Mouse (Mus musculus): ENCODE data around the gene U2af1l4.

Gene U2af1l4

DNA sequence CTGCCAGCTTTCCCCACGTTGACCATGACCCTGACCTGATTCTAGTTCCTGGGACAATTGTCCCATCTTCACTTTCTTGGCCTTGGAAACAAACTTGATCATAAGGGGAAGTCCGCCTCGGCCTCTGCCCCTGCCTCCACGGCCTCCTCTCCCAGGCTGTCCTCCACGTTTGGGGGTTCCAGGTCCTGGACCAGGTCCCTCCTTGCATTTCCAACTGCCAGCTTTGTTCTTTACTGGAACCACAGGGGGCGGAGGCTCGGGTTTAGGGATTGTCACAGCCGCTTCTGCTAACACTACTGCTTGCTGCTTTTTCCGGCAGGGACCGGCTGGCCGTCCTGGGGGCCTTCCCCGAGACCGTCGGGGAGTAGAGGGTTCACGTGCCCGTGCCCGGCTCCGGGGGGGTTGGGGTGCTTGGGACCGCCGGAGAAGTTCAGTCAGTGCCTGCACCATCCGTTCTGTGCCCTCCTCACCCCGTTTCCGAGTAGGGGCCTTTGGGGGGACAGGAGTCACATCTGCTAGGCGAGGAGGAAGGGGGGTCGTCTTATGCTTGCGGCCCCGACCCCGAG lies 23.4 kb downstream of the U2af1l4 start:
- no peak for DNase-seq (ENCODE audit: low read depth, low spot score)

GRCm38 (mm10) chr7:30587842-30588667 lies 25.0 kb downstream of the U2af1l4 start:
- DNase-seq (ENCODE audit: low read depth, low spot score): no peak

DNA sequence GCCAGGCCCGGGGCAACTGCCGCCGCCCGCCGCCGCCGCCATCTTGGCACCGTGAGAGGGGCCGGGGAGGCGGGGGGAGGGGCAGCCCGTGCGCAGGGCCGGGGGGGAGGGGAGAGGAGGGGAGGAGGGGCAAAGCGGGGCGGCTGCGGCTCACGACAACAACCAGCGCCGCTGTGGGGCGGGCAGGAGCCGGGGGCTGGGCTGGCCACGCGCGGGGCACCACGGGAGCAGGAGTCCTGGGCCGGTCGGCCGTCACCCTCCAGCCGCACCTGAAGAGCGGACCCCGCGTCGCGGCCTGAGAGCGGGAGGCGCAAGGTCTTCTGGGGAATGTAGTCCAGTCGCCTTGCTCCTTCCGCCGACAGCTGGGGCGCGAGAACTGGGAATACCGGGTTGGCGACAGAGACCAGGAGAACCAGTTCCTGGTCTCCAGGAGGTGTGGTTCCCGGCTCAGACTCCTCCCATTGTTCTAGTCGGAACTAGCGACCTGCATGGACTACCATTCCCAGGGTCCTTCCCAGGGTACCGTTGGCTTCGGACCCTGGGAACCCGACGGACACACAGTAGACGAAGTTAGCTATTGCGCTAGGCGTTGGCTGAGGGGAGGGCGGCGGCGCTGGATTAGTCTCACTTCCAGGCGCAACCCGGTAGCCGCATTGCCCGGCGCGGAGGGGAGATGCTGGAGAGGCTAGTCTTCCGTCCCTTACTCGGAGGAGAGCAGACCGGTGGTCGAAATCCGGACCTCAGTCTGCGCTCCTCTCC lies 25.8 kb downstream of the U2af1l4 start, which contains the start of gene Kmt2b:
Gene Kmt2b, minus strand, starts transcription at position 51 of the 759 bp plus-strand sequence.
- peak; percentile 97 for DNase-seq (ENCODE audit: low read depth, low spot score)

DNA sequence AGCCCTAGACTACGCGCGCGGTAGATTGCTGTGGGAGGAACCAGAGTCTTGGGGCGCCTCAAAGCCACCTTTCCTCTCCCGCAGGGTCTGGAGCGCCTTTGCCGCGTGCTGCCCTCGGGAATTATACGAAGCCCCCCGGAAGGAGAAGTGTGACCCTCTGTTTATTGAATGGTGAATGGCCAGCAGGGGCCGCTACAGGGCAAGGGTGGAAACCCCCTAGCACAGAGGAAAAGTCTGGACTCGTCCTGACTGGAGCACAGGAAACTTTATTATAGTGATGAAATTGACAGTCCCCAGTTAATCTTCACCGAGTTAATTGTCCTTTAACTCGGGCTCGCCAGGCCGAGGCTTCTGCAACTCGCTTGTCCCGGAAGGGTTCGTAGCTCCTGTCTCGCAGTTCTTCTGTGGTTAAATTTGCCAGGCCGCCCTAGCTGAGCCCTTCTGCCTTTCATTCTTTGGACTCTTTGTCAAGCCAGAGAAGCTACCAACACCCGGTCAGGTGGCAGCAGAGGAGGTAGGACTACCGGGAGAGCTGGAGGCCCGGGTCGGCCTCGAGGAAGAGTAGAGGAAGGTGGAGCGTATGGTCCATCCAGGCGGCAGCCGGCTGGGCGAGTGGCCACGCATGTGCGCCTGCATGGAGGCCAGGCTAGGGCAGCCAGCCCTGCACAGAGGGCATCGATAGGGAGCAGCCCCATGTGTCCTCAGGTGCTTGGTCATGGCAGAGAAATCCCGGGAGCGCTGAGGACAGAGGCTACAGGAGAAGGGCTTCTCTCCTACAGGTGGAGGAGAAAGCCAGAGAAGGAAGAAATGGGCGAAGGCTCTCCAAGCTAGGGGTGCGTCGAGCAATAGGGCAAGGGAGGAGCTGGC lies 26.6 kb downstream of the U2af1l4 start:
- DNase-seq (ENCODE audit: low read depth, low spot score): peak; percentile 43

- DNase-seq (ENCODE audit: low read depth, low spot score): no peak
These were observed 28.0 kb downstream of the U2af1l4 start for GRCm38 (mm10) chr7:30590927-30591604.

DNA sequence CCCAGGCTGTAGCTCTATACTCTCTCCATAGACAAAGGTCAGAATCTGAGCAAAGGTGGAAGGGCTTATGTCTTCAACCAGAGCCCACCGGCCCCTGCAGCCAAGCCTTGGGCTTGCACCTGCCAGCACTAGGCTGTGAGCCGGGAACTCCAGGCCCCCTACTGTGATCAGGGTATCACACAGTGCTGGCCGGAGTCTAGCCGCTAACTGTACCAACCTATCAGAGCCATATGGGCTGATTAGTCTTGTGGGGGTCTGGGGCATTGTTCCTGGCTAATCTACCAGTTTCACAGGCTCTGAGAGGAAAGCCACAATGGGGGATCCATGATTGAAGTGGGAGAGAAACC lies 28.5 kb downstream of the U2af1l4 start:
- no peak for DNase-seq (ENCODE audit: low read depth, low spot score)

DNA sequence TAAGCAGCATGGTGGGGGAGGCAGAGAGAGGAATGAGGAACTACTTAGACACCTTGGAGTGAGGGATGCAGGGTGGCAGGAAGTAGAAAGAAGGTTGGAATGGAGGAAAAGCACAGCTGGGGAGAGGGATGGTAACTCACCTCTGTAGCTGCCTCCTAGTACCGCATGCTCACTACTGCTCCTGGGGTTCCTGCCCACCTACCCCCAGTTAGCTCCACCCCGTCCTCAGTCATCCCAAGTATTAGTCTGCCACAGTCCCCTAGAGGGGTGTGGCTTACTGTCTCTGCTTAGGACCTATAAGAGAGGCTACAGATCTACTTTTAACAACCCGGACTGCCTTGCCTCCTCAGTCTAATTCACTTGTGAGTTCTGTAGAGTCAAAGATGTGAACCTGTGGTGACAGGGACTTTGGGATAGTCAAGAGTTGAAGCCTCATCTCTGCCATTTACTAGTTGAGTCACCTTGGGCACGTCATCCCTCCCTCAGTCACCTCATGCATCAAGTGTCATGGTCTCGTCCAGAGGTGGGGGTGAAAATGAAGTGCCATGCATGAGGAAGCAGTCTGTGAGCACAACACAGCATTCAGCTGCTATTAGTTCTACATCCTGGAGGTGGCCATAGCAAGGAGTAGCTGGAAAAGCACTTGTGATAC lies 29.8 kb downstream of the U2af1l4 start:
- DNase-seq (ENCODE audit: low read depth, low spot score): no peak

DNA sequence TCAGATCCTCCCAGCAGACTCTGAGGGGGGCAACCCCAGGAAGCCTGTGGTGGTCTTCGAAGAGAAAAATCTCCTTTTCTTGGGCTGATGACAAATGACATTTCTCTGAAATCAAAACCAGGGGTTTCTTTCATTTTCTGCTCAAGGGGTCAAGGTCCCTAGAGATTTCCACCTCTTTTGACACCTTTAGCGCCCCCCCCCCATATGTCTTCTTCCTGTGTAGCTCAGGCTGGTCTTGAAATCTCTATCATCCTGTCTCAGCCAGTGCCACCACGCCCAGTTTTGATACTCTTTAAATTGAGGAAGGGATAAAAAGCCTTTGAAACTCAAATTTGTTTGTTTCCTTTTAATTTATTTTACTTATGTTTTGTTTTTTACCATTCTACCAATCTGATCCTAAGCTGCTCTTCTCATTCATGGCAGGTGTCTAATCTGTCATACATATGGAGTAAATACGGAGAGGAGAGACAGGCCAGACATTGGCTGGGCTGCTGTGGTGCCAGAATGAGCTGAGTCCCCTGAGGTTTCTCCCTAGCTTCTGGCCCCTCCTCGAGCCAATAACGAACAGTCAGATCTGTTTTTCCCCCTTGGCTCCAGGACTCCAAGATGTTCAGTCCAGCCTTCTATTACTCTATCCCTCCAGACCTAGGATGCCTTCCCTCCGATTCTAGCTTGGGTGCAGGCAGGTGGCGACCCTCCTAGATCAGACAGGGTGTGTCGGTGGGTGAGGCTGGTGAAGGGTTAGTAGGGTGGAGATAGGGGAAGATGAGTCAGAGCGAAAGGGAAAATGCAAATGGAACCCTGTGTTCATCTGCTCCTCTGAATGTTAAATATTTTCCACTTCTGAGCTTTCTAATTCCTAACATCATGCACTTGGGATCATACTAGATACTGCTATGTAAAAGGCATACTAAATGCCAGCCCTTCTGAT lies 30.7 kb downstream of the U2af1l4 start:
- no peak for DNase-seq (ENCODE audit: low read depth, low spot score)

DNA sequence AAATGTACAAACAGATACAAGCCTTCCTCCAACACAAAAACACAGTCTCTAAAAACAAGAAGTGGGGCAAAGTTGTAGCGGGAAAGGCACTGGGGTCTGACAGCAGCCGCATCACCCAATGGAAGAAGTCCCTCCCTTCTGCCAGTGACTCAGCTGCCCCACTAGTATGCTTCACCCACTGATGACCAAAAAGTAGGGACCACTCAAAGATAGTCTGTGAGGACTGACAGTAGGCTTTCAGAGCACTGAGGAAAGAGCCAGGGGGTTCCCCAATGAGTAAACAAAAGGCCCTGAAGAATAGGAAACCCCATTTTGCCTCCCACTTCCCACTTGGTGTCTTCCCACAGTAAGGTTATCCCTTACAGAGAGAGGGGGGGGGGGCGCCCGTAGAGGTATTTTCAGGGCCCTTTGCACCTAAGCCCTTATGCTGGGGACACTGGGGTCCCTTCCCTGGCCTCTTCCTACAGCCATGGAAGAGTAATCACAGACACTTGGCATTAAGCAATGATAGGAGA lies 31.5 kb downstream of the U2af1l4 start:
- DNase-seq (ENCODE audit: low read depth, low spot score): no peak

GRCm38 (mm10) chr7:30596093-30596492 lies 33.0 kb downstream of the U2af1l4 start:
- DNase-seq (ENCODE audit: low read depth, low spot score): no peak

DNA sequence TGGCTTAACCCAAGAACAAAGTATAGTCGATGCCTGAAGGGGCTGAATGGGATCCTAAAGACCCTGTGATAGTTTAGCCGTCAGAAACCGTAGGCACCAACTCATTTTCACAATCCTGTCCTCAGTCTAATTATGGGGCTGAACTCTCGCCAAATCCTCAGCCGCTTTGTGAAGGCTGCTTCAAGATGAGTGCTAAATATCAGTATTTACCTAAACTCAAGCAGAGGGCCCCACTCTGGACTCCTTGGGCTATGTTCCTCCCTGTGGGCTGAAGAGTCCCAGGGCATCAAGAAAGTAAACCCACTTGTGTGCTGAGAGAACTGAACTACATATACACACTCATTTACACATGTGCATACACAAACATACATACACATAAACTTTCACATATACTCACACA lies 33.7 kb downstream of the U2af1l4 start:
- no peak for DNase-seq (ENCODE audit: low read depth, low spot score)

DNA sequence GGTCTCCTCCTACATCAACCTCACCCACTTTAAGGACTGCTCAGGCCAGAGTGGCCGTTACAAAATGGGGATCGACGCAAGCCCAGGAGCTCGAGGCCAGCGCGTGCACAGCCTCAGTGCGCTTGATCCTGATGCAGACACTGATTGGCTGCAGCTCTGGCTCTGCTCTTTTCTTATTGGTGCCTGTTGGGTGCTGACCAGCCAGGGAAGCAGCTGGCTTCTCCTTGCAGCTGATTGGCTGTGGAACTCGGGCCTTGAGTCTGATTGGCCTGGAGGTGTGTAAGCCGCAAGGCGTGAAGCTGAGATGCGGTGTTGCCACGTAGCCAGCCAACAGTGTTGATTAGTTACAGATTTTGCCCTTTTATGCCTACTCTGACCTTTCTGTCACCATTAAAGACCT lies 35.7 kb downstream of the U2af1l4 start, which contains the start of gene Zbtb32:
Gene Zbtb32, minus strand, starts transcription at position 124 of the 400 bp plus-strand sequence.
- DNase-seq (ENCODE audit: low read depth, low spot score): no peak

GRCm38 (mm10) chr7:30599933-30600353 lies 36.8 kb downstream of the U2af1l4 start:
- peak; percentile 87 for DNase-seq (ENCODE audit: low read depth, low spot score)

DNA sequence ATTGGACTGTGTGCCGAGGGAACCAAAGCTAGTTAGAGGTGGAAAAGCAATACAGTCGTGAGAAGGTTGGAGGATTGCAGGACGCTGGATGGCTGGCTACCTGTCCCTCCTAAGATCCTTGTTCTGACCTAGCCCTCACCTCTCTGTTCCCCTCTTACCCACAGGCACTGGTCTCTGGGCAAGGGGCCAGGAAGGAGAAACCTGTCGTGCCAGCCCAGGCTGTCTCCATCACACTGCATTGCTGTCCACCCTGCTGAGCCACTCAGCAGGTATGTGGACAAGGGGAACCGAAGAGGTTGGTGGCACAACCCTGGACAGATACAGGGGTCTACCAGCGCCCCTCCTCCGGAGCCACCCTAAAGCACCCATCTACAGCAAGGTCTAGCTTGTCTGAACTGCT lies 37.5 kb downstream of the U2af1l4 start:
- no peak for DNase-seq (ENCODE audit: low read depth, low spot score)

DNA sequence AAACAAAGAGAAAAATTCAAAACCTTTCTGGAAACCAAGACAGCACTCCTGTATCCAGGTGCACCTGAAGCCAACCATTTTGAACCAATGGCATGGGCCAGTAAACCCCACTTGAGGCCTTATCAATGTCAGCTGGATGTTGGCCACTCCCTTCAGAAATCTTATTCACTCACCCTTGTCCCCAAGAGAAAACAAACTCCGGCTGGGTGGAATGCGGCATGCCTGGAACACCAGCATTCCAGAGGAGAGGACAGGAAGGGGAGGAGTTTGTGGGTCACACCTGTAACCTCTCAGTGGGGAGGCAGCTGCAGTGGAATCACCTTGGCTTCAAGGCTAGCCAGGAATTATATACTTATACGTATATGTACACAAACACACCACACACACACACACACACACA lies 39.5 kb downstream of the U2af1l4 start:
- DNase-seq (ENCODE audit: low read depth, low spot score): no peak

GRCm38 (mm10) chr7:30604424-30604823 lies 41.3 kb downstream of the U2af1l4 start:
- no peak for DNase-seq (ENCODE audit: low read depth, low spot score)

DNA sequence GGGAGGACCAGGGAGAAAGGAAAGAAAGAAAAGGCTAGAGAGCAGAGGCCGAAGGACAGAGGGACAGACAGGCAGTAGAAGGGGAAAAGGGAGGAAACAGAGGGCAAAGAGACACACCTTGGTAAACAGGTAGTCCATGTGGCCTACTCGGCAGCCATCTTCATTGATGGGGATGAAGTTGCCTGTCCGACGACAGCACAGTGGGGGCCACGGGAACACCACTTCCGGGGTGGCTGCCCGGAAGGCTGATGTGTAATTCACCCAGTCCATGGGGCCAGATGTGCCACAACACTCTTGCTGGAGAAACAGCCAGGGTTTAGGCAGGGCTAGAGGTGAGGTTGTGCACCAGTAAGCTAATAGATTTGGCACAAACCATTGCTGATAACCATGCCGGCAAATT lies 41.8 kb downstream of the U2af1l4 start:
- DNase-seq (ENCODE audit: low read depth, low spot score): no peak

GRCm38 (mm10) chr7:30607706-30608309 lies 44.7 kb downstream of the U2af1l4 start:
- DNase-seq (ENCODE audit: low read depth, low spot score): no peak

- no peak for DNase-seq (ENCODE audit: low read depth, low spot score)
These were observed 45.4 kb downstream of the U2af1l4 start for GRCm38 (mm10) chr7:30608476-30608875.
